Mouse (Mus musculus) intestine, embryonic 14.5 days (tissue): ENCODE data around the gene Psg16. TPM values are rescaled to one million over a fixed set of nuclear protein-coding genes. Genes with fewer than 3 reads are reported as not detected.
A peak's percentile ranks its signal among the peaks of the same experiment; 100 is the strongest.

Experiments
- ATAC-seq: fragments of 200-750 bp; cut with Nextera tagmentation; replicated peaks from 2 replicates; pipeline ENCODE4 v1.8.0; 2017; ENCODE audit warnings: low read depth, moderate number of reproducible peaks, moderate TSS enrichment, moderate library complexity; ENCODE audit not compliant: low FRiP score, low TSS enrichment
- DNase-seq: peaks from one replicate; pipeline ENCODE4 v3.0.0-alpha.2; 2018; ENCODE audit warnings: low spot score
- H3K27ac ChIP-seq: fragments of 300-500 bp; sonication (generic); 2 replicates; pipeline ENCODE4 v1.5.1; 2014; ENCODE audit warnings: low read depth, mild to moderate bottlenecking, control low read depth
- H3K27me3 ChIP-seq: fragments of 300-500 bp; sonication (generic); replicated peaks from 2 replicates; pipeline ENCODE4 v1.6.1; 2014; ENCODE audit warnings: low read length, control low read depth; ENCODE audit not compliant: control insufficient read depth, insufficient read depth
- H3K36me3 ChIP-seq: fragments of 300-500 bp; sonication (generic); 2 replicates; pipeline ENCODE4 v1.6.1; 2014; ENCODE audit warnings: low read length, control low read depth; ENCODE audit not compliant: control insufficient read depth, insufficient read depth
- H3K4me1 ChIP-seq: fragments of 300-500 bp; sonication (generic); replicated peaks from 2 replicates; pipeline ENCODE4 v1.6.1; 2014; ENCODE audit warnings: low read length, control low read depth, mixed read lengths; ENCODE audit not compliant: control insufficient read depth, insufficient read depth
- H3K4me2 ChIP-seq: fragments of 300-500 bp; sonication (generic); 2 replicates; pipeline ENCODE4 v1.6.1; 2014; ENCODE audit warnings: low read length
- H3K4me3 ChIP-seq: fragments of 300-500 bp; sonication (generic); 2 replicates; pipeline ENCODE4 v1.5.1; 2014; ENCODE audit warnings: low read depth, low read length, control low read depth, mixed read lengths
- H3K9ac ChIP-seq: fragments of 300-500 bp; sonication (generic); 2 replicates; pipeline ENCODE4 v1.6.1; 2014; ENCODE audit warnings: mild to moderate bottlenecking, low read length
- H3K9me3 ChIP-seq: fragments of 300-500 bp; sonication (generic); 2 replicates; pipeline ENCODE4 v1.6.1; 2016; ENCODE audit warnings: low read length, control low read depth; ENCODE audit not compliant: control insufficient read depth
- WGBS: fragments of 180-500 bp; shearing (Covaris S2); extraction: QIAGEN DNeasy Blood & Tissue Kit; methylation state at CpG from one replicate; pipeline ENCODE4 v1.1.7; 2014; 5-methylcytosine and 5-hydroxymethylcytosine counted together
- polyA plus RNA-seq: library from polyadenylated mRNA; unstranded; fragments of >200 nt; fragmentation: Nextera tagmentation; extraction: Ambion mirVana; gene quantifications from 2 replicates; pipeline ENCODE4 v1.2.1, GENCODE M21; 2014

Gene Psg16
- polyA plus RNA-seq, 1 experiment from 2014 or later, result 0.11 TPM

- 73% methylated on average over 7 of the region's 7 CpGs for WGBS
- H3K27ac ChIP-seq, result no peak overlapping the region
Observed at GRCm38 (mm10) chr7:17028923-17029322, 44.9 kb upstream of the Psg16 start.

GRCm38 (mm10) chr7:17030239-17030638 is 43.6 kb upstream of the Psg16 start:
- Histone ChIP-seq H3K4me3 (no peak overlapping the region), H3K4me1 (peaks cover 21% of the 10 kb centered on the region), H3K9ac (no peak overlapping the region), H3K9me3 (no peaks in the 10 kb centered on the region), H3K27ac (no peak overlapping the region), H3K36me3 (peaks cover 46% of the 10 kb centered on the region), H3K4me2 (no peak overlapping the region), H3K27me3 (no peaks in the 10 kb centered on the region)
- no peak for ATAC-seq
- DNase-seq, result no peak
- 66% methylated on average over 7 of the region's 7 CpGs for WGBS

More at GRCm38 (mm10) chr7:17028923-17029322, 44.9 kb upstream of the Psg16 start:
- Histone ChIP-seq H3K4me1 (peaks cover 25% of the 10 kb centered on the region), H3K9me3 (no peaks in the 10 kb centered on the region), H3K4me3 (no peak overlapping the region), H3K4me2 (no peak overlapping the region), H3K9ac (no peak overlapping the region), H3K36me3 (peaks cover 41% of the 10 kb centered on the region), H3K27me3 (no peaks in the 10 kb centered on the region)
- DNase-seq (no peak), ATAC-seq (no peak)

- H3K4me2 ChIP-seq, result no peak overlapping the region
- H3K27ac ChIP-seq, result no peak overlapping the region
- no peak for ATAC-seq
Observed at GRCm38 (mm10) chr7:17038018-17038695, 35.7 kb upstream of the Psg16 start.

GRCm38 (mm10) chr7:17039373-17039772 is 34.5 kb upstream of the Psg16 start:
- WGBS, result 95% methylated on average over 7 of the region's 7 CpGs
- Histone ChIP-seq H3K27me3 (no peaks in the 10 kb centered on the region), H3K9me3 (no peaks in the 10 kb centered on the region), H3K4me1 (no peaks in the 10 kb centered on the region), H3K4me3 (no peak overlapping the region), H3K9ac (no peak overlapping the region), H3K36me3 (peaks cover 95% of the 10 kb centered on the region), H3K4me2 (no peak overlapping the region), H3K27ac (no peak overlapping the region)
- DNase-seq (no peak), ATAC-seq (no peak)

More at GRCm38 (mm10) chr7:17038018-17038695, 35.7 kb upstream of the Psg16 start:
- Histone ChIP-seq H3K9ac (no peak overlapping the region), H3K9me3 (no peaks in the 10 kb centered on the region), H3K36me3 (peaks cover 95% of the 10 kb centered on the region), H3K4me3 (no peak overlapping the region), H3K4me1 (no peaks in the 10 kb centered on the region), H3K27me3 (no peaks in the 10 kb centered on the region)
- WGBS, result 52% methylated on average over 9 of the region's 9 CpGs
- no peak for DNase-seq

- DNase-seq (no peak), ATAC-seq (no peak)
- Histone ChIP-seq H3K4me1 (no peaks in the 10 kb centered on the region), H3K4me2 (no peak overlapping the region), H3K9me3 (no peaks in the 10 kb centered on the region), H3K4me3 (no peak overlapping the region), H3K9ac (no peak overlapping the region), H3K27me3 (no peaks in the 10 kb centered on the region), H3K27ac (no peak overlapping the region), H3K36me3 (peaks cover 78% of the 10 kb centered on the region)
- WGBS, result 74% methylated on average over 1 of the region's 1 CpGs
Observed at GRCm38 (mm10) chr7:17045743-17046142, 28.1 kb upstream of the Psg16 start.

- no peaks in the 10 kb centered on the region for H3K9me3 ChIP-seq
- WGBS, result 90% methylated on average over 5 of the region's 5 CpGs
- no peak overlapping the region for H3K4me2 ChIP-seq
- ATAC-seq, result no peak
- no peak overlapping the region for H3K9ac ChIP-seq
- no peak overlapping the region for H3K4me3 ChIP-seq
- H3K27ac ChIP-seq, result no peak overlapping the region
- peak; percentile 32 for DNase-seq
- no peaks in the 10 kb centered on the region for H3K4me1 ChIP-seq
- H3K36me3 ChIP-seq, result peaks cover 78% of the 10 kb centered on the region
- H3K27me3 ChIP-seq, result no peaks in the 10 kb centered on the region
Observed at GRCm38 (mm10) chr7:17047041-17047682, 26.7 kb upstream of the Psg16 start.

GRCm38 (mm10) chr7:17048431-17049190 is 25.2 kb upstream of the Psg16 start:
- no peaks in the 10 kb centered on the region for H3K9me3 ChIP-seq
- 91% methylated on average over 10 of the region's 10 CpGs for WGBS
- ATAC-seq (no peak), DNase-seq (peak; percentile 43)
- H3K4me1 ChIP-seq, result no peaks in the 10 kb centered on the region
- no peak overlapping the region for H3K27ac ChIP-seq
- H3K4me2 ChIP-seq, result no peak overlapping the region
- H3K36me3 ChIP-seq, result peaks cover 66% of the 10 kb centered on the region
- no peak overlapping the region for H3K9ac ChIP-seq
- no peaks in the 10 kb centered on the region for H3K27me3 ChIP-seq
- no peak overlapping the region for H3K4me3 ChIP-seq

GRCm38 (mm10) chr7:17050491-17050890 is 23.3 kb upstream of the Psg16 start:
- Histone ChIP-seq H3K9ac (no peak overlapping the region), H3K4me3 (no peak overlapping the region), H3K4me2 (no peak overlapping the region), H3K9me3 (no peaks in the 10 kb centered on the region), H3K27ac (no peak overlapping the region), H3K36me3 (peaks cover 65% of the 10 kb centered on the region), H3K27me3 (no peaks in the 10 kb centered on the region), H3K4me1 (no peaks in the 10 kb centered on the region)
- DNase-seq, result no peak
- WGBS, result 67% methylated on average over 11 of the region's 11 CpGs
- ATAC-seq, result no peak
